ENCODE assay signal across 21 mouse cellular contexts in genomic region chr12:61307396-61307795, GRCm38 (mm10).
DNase-seq lines count a peak whose midpoint lies in the region; ATAC-seq and TF ChIP-seq lines count a peak whose summit lies in the region.
"Had no signal": no experiment of that assay in that cellular context is flagged by ENCODE, and none has a peak within 500 bp of the region (broad histone marks: within the 10 kb centered on the region; RNA-seq: fewer than 3 reads in every experiment).

No protein-coding gene starts in this region.

- TF ChIP-seq CTCF in forebrain, postnatal 0 days (IDR thresholded peaks at IDR 0.05; ENCODE audit: low read depth), result no peak
- no peak for TF ChIP-seq CTCF in brain, embryonic 14.5 days (IDR thresholded peaks at IDR 0.05; ENCODE audit: borderline replicate concordance, extremely low read depth, insufficient read depth, insufficient read length)

- no peak overlapping the region for H3K4me3 ChIP-seq in forebrain, postnatal 0 days (ENCODE audit: low read depth, low read length)
- no peak overlapping the region for H3K4me3 ChIP-seq in forebrain, embryonic 15.5 days
- H3K4me3 ChIP-seq: embryonic facial prominence, embryonic 10.5 days; heart, embryonic 15.5 days had no signal

- ATAC-seq in forebrain, postnatal 0 days, result no peak
- ATAC-seq in forebrain, embryonic 15.5 days (replicated peaks), result no peak
- ATAC-seq: activated CD4-positive, CD25-positive, alpha-beta regulatory T cell, adult 4 months; hindbrain, embryonic 16.5 days; Patski had no signal

- no peaks in the 10 kb centered on the region for H3K36me3 ChIP-seq in forebrain, postnatal 0 days (ENCODE audit: insufficient read depth)
- H3K36me3 ChIP-seq in forebrain, embryonic 15.5 days, result no peaks in the 10 kb centered on the region
- H3K36me3 ChIP-seq: embryonic facial prominence, embryonic 10.5 days; heart, embryonic 15.5 days had no signal

- H3K27ac ChIP-seq in forebrain, postnatal 0 days (ENCODE audit: low read depth, low read length), result no peak overlapping the region
- no peak overlapping the region for H3K27ac ChIP-seq in forebrain, embryonic 15.5 days (replicated peaks)
- H3K27ac ChIP-seq: embryonic facial prominence, embryonic 10.5 days; heart, embryonic 15.5 days had no signal

- H3K9me3 ChIP-seq in forebrain, postnatal 0 days (ENCODE audit: low read length), result no peaks in the 10 kb centered on the region
- H3K9me3 ChIP-seq in forebrain, embryonic 15.5 days, result no peaks in the 10 kb centered on the region
- H3K9me3 ChIP-seq: embryonic facial prominence, embryonic 10.5 days; heart, embryonic 15.5 days had no signal

- no peak for TF ChIP-seq POLR2A in brain, embryonic 14.5 days (IDR thresholded peaks at IDR 0.05; ENCODE audit: borderline replicate concordance, extremely low read depth, insufficient read depth, insufficient read length, poor library complexity, severe bottlenecking)

- intact Hi-C loops in left cerebral cortex, postnatal 4 days (cut with DNase I), result no loop called here
- intact Hi-C loops in left cerebral cortex, postnatal 10 days (cut with DNase I), result no loop called here

- no peaks in the 10 kb centered on the region for H3K4me1 ChIP-seq in forebrain, postnatal 0 days (ENCODE audit: insufficient read depth)
- H3K4me1 ChIP-seq in forebrain, embryonic 15.5 days, result 0 out of 2 replicates have a peak, but pooled peaks cover 2% of the 10 kb centered on the region
- H3K4me1 ChIP-seq: embryonic facial prominence, embryonic 10.5 days; heart, embryonic 15.5 days had no signal

- no peaks in the 10 kb centered on the region for H3K27me3 ChIP-seq in forebrain, postnatal 0 days (ENCODE audit: insufficient read depth, low read length)
- no peaks in the 10 kb centered on the region for H3K27me3 ChIP-seq in forebrain, embryonic 15.5 days
- H3K27me3 ChIP-seq: CH12.LX; heart, embryonic 15.5 days; Patski had no signal

- peak; percentile 71 to 74 for DNase-seq in cerebellum, postnatal 10 days
- no peak for DNase-seq in cerebellum, adult 11 months
- DNase-seq in forebrain, postnatal 0 days, result peak; percentile 20
- DNase-seq in left cerebral cortex, postnatal 4 days, result peak; percentile 57
- no peak for DNase-seq in left cerebral cortex, postnatal 10 days (ENCODE audit: extremely low spot score in 1 of 2, low spot score in 2 of 2)
- DNase-seq in brain, embryonic 14.5 days (ENCODE audit: low read depth), result peak; percentile 69
- DNase-seq: adrenal gland, postnatal 14 days; cerebellum, adult 11-12 months; gastrocnemius, postnatal 36 days; heart, adult 18-20 months; heart, postnatal 14 days; kidney, adult 11 months; kidney, adult 9 months had no signal

- no peak overlapping the region for H3K4me2 ChIP-seq in forebrain, postnatal 0 days (ENCODE audit: low read depth)
- H3K4me2 ChIP-seq in forebrain, embryonic 15.5 days (replicated peaks), result no peak overlapping the region
- H3K4me2 ChIP-seq: heart, embryonic 11.5 days; heart, embryonic 15.5 days had no signal

- no peak overlapping the region for H3K9ac ChIP-seq in forebrain, postnatal 0 days
- H3K9ac ChIP-seq in forebrain, embryonic 15.5 days (replicated peaks), result no peak overlapping the region
- H3K9ac ChIP-seq: heart, embryonic 15.5 days had no signal

Comparison
In these comparisons a context has a peak if more than half of its experiments do, and no peak if none do; other contexts are left out.
1. DNase-seq: peak in cerebellum, postnatal 10 days (2 of 2), forebrain, postnatal 0 days (single experiment), left cerebral cortex, postnatal 4 days (single experiment) and brain, embryonic 14.5 days (single experiment); none in cerebellum, adult 11 months (single experiment) and left cerebral cortex, postnatal 10 days (0 of 2).